ENCODE assay signal across 17 mouse cellular contexts in the genomic region with DNA sequence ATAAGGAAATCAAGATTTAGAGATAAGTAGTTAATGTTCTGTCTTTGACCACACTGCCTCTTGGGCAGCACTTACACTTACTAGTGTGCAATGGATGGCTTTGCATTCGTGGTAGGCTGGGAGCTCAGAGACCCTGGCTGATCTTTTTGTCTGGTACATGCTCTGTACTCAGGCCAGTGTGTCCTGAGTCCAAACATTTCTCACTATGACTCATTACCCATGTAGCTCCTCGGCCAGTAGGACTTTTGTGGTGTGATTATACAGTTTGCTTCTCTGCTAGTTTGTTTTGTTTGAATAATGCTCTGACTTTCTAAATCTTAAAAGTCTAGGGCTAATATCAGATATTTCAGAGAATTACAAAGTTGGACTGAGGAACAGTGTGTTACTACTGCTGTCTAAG.
"Had no signal": no experiment of that assay in that cellular context is flagged by ENCODE, and none has a peak within 500 bp of the region (broad histone marks: within the 10 kb centered on the region; RNA-seq: fewer than 3 reads in every experiment).

No protein-coding gene starts in this region.

- H3K4me2 ChIP-seq: lung, embryonic 15.5 days; midbrain, embryonic 11.5 days; neural tube, embryonic 12.5 days had no signal

- H3K9me3 ChIP-seq: lung, embryonic 15.5 days; megakaryocyte, embryonic 14.5 days; neural tube, embryonic 12.5 days had no signal

- H3K4me1 ChIP-seq: lung, embryonic 15.5 days had no signal

- H3K4me3 ChIP-seq: lung, embryonic 15.5 days; megakaryocyte, embryonic 14.5 days; myocyte; neural tube, embryonic 12.5 days had no signal

- H3K27me3 ChIP-seq: lung, embryonic 15.5 days; megakaryocyte, embryonic 14.5 days had no signal

- ATAC-seq: midbrain, embryonic 16.5 days had no signal

- DNase-seq: lung, adult 18-20 months; lung, postnatal 10 days; lung, postnatal 4 days; midbrain, embryonic 14.5 days; right cerebral cortex, postnatal 14 days; right cerebral cortex, postnatal 4 days; spleen, adult 18-20 months; thymus, adult 18-20 months; thymus, postnatal 14 days; thymus, postnatal 36 days had no signal

- H3K9ac ChIP-seq: liver, embryonic 14.5 days; lung, embryonic 15.5 days; neural tube, embryonic 12.5 days had no signal

- H3K36me3 ChIP-seq: lung, embryonic 15.5 days had no signal

- H3K27ac ChIP-seq: liver, embryonic 14.5 days; lung, embryonic 15.5 days; neural tube, embryonic 12.5 days had no signal
